Mouse (Mus musculus) limb, embryonic 12.5 days (tissue): ENCODE data around the gene Tollip. TPM values are rescaled to one million over a fixed set of nuclear protein-coding genes. Genes with fewer than 3 reads are reported as not detected.

Experiments used
- ATAC-seq: fragments of 200-750 bp; cut with Nextera tagmentation; 2 replicates; pipeline ENCODE4 v1.8.0; 2017; ENCODE audit warnings: low read depth, moderate TSS enrichment; ENCODE audit not compliant: insufficient number of reproducible peaks, insufficient read depth, low FRiP score, low TSS enrichment
- H3K27ac ChIP-seq: fragments of 300-500 bp; sonication (generic); 2 replicates; pipeline ENCODE4 v1.5.1; 2016; ENCODE audit warnings: mild to moderate bottlenecking, moderate library complexity
- H3K27me3 ChIP-seq: fragments of 300-500 bp; sonication (generic); 2 replicates; pipeline ENCODE4 v1.6.1; 2016; ENCODE audit warnings: mild to moderate bottlenecking, moderate library complexity
- H3K36me3 ChIP-seq: fragments of 300-500 bp; sonication (generic); 2 replicates; pipeline ENCODE4 v1.6.1; 2016; ENCODE audit warnings: mild to moderate bottlenecking, moderate library complexity
- H3K4me1 ChIP-seq: fragments of 300-500 bp; sonication (generic); replicated peaks from 2 replicates; pipeline ENCODE4 v1.6.1; 2016
- H3K4me2 ChIP-seq: fragments of 300-500 bp; sonication (generic); 2 replicates; pipeline ENCODE4 v1.6.1; 2016; ENCODE audit warnings: mild to moderate bottlenecking, moderate library complexity
- H3K4me3 ChIP-seq: fragments of 300-500 bp; sonication (generic); replicated peaks from 2 replicates; pipeline ENCODE4 v1.5.1; 2016; ENCODE audit warnings: mild to moderate bottlenecking
- H3K9ac ChIP-seq: fragments of 300-500 bp; sonication (generic); replicated peaks from 2 replicates; pipeline ENCODE4 v1.6.1; 2016; ENCODE audit warnings: mild to moderate bottlenecking, moderate library complexity
- H3K9me3 ChIP-seq: fragments of 300-500 bp; sonication (generic); 2 replicates; pipeline ENCODE4 v1.6.1; 2016; ENCODE audit warnings: mild to moderate bottlenecking, moderate library complexity
- WGBS: fragments of 180-500 bp; shearing (Covaris S2); methylation state at CpG from one replicate; pipeline ENCODE4 v1.1.7; 2016; 5-methylcytosine and 5-hydroxymethylcytosine counted together
- polyA plus RNA-seq: library from polyadenylated mRNA; unstranded; fragments of >200 nt; fragmentation: Nextera tagmentation; extraction: Ambion mirVana; gene quantifications from 2 replicates; pipeline ENCODE4 v1.2.1, GENCODE M21; 2016

Tollip gene
- polyA plus RNA-seq, 1 experiment from 2014 or later: 38.5 TPM

DNA sequence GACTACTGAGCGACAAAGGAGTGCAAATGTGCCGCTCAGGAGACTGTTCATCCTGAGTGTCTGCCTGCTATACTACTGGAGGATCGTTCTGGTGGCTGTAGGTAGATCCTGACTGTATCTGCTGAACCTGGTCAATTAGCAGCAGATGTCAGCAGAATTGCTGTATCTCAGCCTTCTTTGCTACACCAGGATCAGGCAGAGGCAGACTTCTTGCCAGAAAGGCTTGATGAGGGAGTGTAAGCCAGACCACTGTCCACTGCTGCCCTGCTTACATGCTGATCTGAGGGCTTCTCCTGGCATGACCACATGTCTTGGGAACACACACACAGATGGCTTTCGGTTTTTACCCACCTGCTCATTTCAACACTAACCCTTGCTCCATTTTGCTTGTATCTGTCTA, 33.5 kb upstream of the Tollip start:
- no peaks in the 10 kb centered on the region for H3K36me3 ChIP-seq

DNA sequence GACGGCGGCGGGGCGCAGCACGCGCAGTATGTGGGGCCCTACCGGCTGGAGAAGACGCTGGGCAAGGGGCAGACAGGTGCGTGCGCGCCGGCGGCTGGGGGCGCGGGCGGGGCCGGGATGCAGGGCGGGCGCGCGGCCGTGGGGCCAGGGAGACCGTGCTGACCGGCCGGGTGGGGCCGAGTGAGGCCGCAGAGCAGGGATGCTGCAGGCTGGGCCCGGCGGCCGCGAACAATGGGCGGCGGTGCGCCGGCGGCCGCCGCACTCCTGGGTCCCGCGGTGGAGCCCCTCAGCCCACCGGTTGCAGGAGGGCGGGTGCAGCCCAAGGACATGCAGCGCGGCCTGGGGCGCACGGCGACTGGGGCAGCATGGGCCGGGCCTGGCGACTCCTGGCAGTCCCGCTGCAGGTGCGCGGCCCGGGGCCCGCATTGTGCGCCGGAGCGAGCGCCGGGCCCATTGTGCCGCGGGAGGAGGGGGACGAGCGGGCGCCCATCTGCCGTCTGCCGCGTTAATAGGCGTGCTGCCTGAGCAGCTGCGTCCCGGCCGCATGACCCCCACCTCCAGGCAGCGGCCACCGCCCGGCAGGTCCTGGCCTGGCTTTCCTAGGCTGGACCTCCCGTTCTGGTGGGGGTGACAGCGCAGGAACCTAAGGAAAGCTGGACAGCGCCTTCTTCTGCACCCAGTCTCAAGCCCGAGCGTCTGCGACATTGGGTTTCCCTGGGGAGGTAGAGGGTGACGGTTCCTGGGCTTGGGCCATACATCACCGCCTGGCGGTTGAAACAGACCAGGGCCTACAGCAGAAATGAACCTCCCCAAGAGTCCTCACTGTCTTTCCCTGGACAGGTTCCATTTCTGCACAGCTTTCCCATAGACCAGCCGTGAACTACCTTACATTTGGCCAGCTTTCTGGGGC, 32.1 kb upstream of the Tollip start:
- peak overlapping the region; percentile 51; the same call in 1 of the 2 replicates for H3K9ac ChIP-seq
- H3K4me1 ChIP-seq: peaks cover 11% of the 10 kb centered on the region
- peak overlapping the region; percentile 51 for H3K4me3 ChIP-seq
- peak overlapping the region; percentile 82 for H3K4me2 ChIP-seq
- no peak for ATAC-seq
- H3K9me3 ChIP-seq: no peaks in the 10 kb centered on the region
- H3K36me3 ChIP-seq: no peaks in the 10 kb centered on the region
- 1% methylated on average over 72 of the region's 84 CpGs for WGBS
- no peak overlapping the region for H3K27ac ChIP-seq
- H3K27me3 ChIP-seq: peaks cover 87% of the 10 kb centered on the region

More for the DNA sequence above, 33.5 kb upstream of the Tollip start:
- Histone ChIP-seq H3K4me3 (no peak overlapping the region), H3K4me1 (peaks cover 11% of the 10 kb centered on the region), H3K27me3 (peaks cover 79% of the 10 kb centered on the region), H3K9ac (no peak overlapping the region), H3K27ac (no peak overlapping the region), H3K4me2 (no peak overlapping the region), H3K9me3 (no peaks in the 10 kb centered on the region)
- WGBS: 83% methylated on average over 4 of the region's 4 CpGs
- no peak for ATAC-seq

DNA sequence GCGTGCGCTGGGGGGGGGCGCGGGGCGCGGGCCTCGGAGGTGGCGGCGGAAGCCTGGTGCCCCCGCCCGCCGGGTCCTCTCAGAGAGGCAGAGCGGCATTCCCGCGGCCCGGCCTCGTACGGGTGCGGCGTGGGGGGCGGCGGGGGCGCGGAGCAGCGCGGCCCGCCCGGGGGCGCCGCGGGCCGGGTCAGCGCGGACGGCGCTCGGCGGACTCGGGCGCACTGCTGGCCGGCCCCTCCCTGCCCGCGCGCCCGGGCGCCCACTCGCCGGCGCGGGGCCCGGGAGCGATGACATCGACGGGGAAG, 31.4 kb upstream of the Tollip start:
- WGBS: 0% methylated on average over 20 of the region's 54 CpGs
- peak overlapping the region; percentile 51 for H3K4me3 ChIP-seq
- H3K27me3 ChIP-seq: peaks cover 89% of the 10 kb centered on the region
- peak overlapping the region; percentile 51; the same call in 1 of the 2 replicates for H3K9ac ChIP-seq
- ATAC-seq: peak; percentile 46
- peak overlapping the region; percentile 82 for H3K4me2 ChIP-seq
- peaks cover 11% of the 10 kb centered on the region for H3K4me1 ChIP-seq
- H3K9me3 ChIP-seq: no peaks in the 10 kb centered on the region
- no peak overlapping the region for H3K27ac ChIP-seq
- H3K36me3 ChIP-seq: no peaks in the 10 kb centered on the region

DNA sequence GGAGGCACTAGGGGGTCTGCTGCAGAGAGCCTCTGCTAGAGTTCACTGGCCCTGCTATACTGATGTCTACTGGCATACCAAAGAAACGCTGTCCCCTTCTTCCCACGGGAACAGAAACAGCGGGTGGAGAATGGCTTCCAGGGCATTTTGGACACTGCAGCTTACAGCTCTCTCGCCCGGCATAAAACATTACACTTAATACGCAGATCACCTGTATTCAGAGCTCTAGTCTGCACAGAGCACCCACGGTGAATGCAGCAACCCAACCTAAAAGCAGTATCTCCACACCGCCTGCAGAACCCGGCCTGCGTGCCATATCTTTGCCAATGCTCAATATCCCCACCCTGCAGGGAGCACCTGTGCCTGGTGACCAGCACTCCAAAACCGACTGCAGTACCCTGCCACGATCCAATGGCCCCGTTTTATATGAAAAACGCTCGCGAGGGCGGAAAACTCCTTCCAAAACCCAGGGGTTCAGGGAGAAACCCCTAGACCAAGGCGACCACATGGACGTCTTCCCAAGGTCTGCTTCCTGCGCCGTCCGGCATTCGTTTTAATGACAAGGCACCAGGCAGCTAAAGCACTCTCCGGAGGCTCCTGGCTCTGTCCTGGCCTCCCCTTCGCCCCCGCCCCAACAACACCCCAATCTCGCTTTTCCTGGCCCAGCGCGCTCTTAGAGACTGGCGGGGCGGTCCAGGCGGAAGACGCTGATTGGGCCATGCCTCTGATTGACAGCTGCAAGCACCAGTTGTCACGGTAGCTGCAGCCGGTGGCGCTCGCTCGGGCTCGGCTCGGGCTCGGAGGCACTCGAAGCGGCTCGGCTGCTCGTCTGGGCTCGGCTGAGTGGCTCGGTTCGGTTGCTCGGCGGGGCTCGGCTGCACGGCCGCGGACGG, 30.8 kb upstream of the Tollip start, which contains the start of gene Brsk2:
TSS of gene Brsk2 (plus strand) at position 846 of the 893 bp plus-strand sequence.
- Histone ChIP-seq H3K27ac (no peak within 1 kb of the TSS), H3K9ac (peak within 1 kb of the TSS; percentile 51; the same call in 1 of the 2 replicates), H3K9me3 (no peaks in the 10 kb centered on the region), H3K4me1 (peaks cover 11% of the 10 kb centered on the region), H3K27me3 (peaks cover 89% of the 10 kb centered on the region), H3K36me3 (no peaks in the 10 kb centered on the region), H3K4me2 (peak within 1 kb of the TSS; percentile 82), H3K4me3 (peak within 1 kb of the TSS; percentile 51)
- 2% methylated on average over 55 of the region's 55 CpGs for WGBS
- ATAC-seq: peak; percentile 90

DNA sequence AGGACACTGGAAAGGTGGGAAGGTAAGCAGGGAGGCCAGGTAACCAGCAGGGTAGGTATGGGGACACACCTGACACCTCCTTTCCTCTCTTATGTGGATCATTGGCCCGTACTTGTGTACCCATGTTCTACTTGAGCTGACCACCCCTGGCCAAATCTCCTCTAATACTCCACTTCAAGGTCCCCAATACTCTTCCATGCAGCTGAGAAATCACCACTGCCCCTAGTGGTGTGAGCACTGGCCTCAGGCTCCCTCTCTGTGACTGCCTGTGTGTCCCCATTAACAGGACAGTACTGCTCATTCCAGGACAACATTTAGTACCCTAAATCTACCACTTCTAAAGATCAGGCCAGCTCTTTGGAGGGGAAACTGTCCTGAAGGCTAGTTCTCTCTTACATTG, 29.7 kb upstream of the Tollip start:
- Histone ChIP-seq H3K4me1 (peaks cover 11% of the 10 kb centered on the region), H3K36me3 (no peaks in the 10 kb centered on the region), H3K9ac (no peak overlapping the region), H3K4me3 (no peak overlapping the region), H3K9me3 (no peaks in the 10 kb centered on the region), H3K4me2 (no peak overlapping the region), H3K27me3 (peaks cover 83% of the 10 kb centered on the region), H3K27ac (no peak overlapping the region)
- ATAC-seq: no peak
- WGBS: 89% methylated on average over 1 of the region's 1 CpGs

DNA sequence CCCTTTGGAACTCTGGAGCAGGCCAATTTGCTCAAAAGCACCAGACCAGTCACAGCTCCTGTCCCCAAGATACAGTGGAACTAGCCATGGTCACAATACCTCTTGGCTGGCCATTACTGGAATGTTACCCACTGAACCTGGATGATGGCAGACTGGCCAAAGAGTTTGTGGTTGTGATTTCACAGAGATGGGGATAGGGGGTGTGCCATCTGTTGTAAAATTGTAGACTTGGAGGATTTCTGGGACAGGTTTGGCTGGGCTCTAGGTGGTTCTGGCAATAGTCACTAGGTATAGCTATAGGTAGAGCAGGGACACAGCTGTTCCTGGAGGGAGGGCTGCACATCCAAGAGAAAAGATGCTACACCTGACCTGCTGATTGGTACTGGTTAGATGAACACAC, 29.2 kb upstream of the Tollip start:
- H3K9ac ChIP-seq: no peak overlapping the region
- H3K27me3 ChIP-seq: peaks cover 81% of the 10 kb centered on the region
- no peak overlapping the region for H3K27ac ChIP-seq
- H3K4me1 ChIP-seq: peaks cover 11% of the 10 kb centered on the region
- no peak for ATAC-seq
- H3K4me3 ChIP-seq: no peak overlapping the region
- H3K4me2 ChIP-seq: no peak overlapping the region
- no peaks in the 10 kb centered on the region for H3K36me3 ChIP-seq
- no peaks in the 10 kb centered on the region for H3K9me3 ChIP-seq

DNA sequence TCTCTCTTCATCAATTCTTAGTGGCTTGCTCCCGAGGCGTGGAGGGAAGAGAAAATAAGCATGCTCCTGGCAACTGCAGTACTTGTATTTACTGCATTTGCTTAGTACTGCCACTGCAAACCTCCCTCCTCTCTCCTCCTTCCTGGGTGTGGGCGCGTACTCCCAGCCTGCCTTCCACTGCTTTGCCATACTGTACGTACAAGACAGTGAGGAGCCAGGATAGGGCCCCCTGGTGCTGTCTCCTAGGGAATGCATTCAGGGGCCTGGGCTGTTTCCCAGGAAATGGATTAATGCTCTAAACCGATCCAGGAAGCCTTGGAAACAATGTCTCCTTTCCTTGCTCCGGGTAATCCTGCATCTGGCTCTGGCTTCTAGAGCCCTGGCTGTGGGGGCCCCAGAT, 27.6 kb upstream of the Tollip start:
- Histone ChIP-seq H3K36me3 (no peaks in the 10 kb centered on the region), H3K27ac (no peak overlapping the region), H3K4me2 (no peak overlapping the region), H3K9ac (no peak overlapping the region), H3K9me3 (no peaks in the 10 kb centered on the region), H3K4me1 (peaks cover 11% of the 10 kb centered on the region), H3K27me3 (peaks cover 65% of the 10 kb centered on the region), H3K4me3 (no peak overlapping the region)
- no peak for ATAC-seq
- 32% methylated on average over 7 of the region's 7 CpGs for WGBS

DNA sequence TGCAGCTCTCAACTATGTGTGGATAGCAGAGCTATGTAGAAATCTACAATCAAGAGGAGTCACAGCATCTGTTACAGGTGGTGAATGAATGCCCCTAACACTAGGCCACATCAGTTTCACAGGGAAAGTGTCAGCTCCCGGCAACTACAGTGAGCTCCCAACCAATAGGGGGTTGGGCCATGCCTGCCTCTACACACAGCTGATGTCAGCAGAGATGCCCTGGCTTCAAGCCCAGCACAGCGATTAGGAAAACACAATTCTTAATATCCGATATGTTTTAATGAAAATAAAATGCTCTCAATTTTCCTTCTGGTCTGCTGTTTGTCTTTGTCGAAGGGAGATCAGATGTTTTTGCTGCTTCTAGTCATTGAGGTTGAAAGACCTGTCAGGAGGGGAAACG, 25.1 kb upstream of the Tollip start:
- 79% methylated on average over 5 of the region's 5 CpGs for WGBS
- Histone ChIP-seq H3K27ac (no peak overlapping the region), H3K9ac (no peak overlapping the region), H3K9me3 (no peaks in the 10 kb centered on the region), H3K36me3 (no peaks in the 10 kb centered on the region), H3K4me3 (no peak overlapping the region), H3K4me1 (no peaks in the 10 kb centered on the region), H3K27me3 (peaks cover 53% of the 10 kb centered on the region), H3K4me2 (no peak overlapping the region)
- ATAC-seq: no peak

DNA sequence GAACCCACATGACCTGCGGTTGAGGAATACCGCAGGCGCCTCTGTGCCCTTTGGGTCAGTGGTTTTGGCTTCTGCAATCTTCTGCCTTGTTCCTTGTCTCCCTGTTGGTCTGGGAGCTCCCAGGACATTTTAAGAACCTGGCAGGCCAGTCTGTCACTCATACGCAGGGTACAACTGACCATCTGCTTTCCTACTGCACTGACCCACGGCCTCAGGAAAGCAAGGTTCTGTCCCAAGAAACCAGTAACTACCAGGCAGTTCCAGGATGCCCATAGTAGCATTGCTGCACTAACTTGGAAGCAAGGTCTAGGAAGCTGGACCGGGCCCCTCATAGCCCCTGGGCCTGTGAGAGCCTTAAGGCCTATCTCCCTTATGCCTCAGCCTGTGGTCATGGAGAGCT, 16.6 kb upstream of the Tollip start:
- no peaks in the 10 kb centered on the region for H3K9me3 ChIP-seq
- no peak overlapping the region for H3K4me2 ChIP-seq
- no peak overlapping the region for H3K27ac ChIP-seq
- 91% methylated on average over 6 of the region's 6 CpGs for WGBS
- H3K9ac ChIP-seq: no peak overlapping the region
- H3K4me3 ChIP-seq: no peak overlapping the region
- H3K4me1 ChIP-seq: no peaks in the 10 kb centered on the region
- peaks cover 8% of the 10 kb centered on the region for H3K27me3 ChIP-seq
- H3K36me3 ChIP-seq: no peaks in the 10 kb centered on the region
- ATAC-seq: no peak

DNA sequence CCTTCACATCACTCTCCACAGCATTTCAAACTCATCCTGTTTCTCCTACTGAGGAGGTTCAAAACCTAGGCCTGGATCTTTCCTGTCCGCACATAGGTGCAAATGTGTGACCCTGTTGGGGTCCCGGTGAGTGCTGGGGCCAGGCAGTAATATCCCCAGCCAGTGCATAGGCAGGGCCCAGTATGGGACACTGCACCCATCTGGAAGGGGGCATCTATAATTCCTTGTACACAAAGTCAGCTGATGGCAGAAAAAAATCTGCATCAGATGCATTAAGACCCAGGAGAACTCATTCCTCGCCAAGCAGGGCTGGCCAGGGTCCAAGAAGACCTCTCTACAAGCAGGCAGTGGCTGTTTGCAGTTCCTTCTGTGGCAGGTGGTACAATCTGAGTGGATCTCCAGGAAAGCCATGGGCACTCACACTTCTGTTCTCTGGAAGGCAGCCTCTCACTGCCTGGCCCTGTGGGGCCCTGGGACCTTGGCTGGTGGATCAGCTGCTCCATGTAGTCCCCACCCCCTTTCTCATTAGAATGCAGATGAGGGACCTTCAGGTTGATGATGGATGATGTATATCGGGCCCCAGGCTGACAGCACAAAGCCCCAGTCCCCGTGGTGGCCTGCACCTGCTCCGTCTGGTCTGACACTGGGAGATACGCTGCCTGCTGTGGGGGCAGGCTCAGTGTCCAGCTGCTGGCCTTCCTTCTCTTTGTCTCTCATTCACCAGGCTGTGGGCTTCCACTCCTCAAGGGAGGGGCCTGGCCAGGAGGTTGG, 16.0 kb upstream of the Tollip start:
- Histone ChIP-seq H3K27me3 (peaks cover 4% of the 10 kb centered on the region; the same call in 1 of the 2 replicates), H3K4me3 (no peak overlapping the region), H3K27ac (no peak overlapping the region), H3K4me1 (no peaks in the 10 kb centered on the region), H3K36me3 (no peaks in the 10 kb centered on the region), H3K4me2 (no peak overlapping the region), H3K9me3 (no peaks in the 10 kb centered on the region), H3K9ac (no peak overlapping the region)
- WGBS: 59% methylated on average over 7 of the region's 7 CpGs
- no peak for ATAC-seq

DNA sequence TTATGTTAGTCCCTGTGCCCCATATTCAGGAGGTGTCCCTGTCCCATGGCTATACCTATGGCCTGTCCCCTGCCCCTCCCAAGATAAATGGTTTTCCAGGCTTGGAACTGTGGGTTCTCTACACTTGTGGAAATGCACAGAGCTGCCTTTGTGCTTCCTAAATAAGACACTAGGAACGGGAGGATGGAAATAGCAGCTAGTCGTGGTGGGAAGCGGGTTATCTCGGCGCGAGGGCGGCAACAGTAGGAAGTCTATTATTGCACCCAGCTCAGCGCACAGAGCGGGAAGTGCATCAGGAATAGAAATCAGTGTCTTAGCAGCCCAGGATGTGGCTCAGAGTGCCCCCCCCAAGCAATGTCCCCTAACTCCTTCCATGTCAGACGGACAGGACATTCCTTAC, 10.3 kb upstream of the Tollip start:
- Histone ChIP-seq H3K4me3 (no peak overlapping the region), H3K27me3 (0 out of 2 replicates have a peak, but pooled peaks cover 4% of the 10 kb centered on the region), H3K9ac (no peak overlapping the region), H3K36me3 (no peaks in the 10 kb centered on the region), H3K4me2 (no peak overlapping the region), H3K9me3 (no peaks in the 10 kb centered on the region), H3K4me1 (no peaks in the 10 kb centered on the region), H3K27ac (no peak overlapping the region)
- ATAC-seq: no peak
- 89% methylated on average over 10 of the region's 10 CpGs for WGBS
